Mouse (Mus musculus): ENCODE measurements at regions not wholly inside any gene's neighbourhood (a gene's known extent, or its start where the extent isn't known, plus 50 kb on each side); places are given as distances from the start of the nearest gene placed in this dataset.

- no peaks in the 10 kb centered on the region for H3K9me3 ChIP-seq
- H3K4me2 ChIP-seq (replicated peaks) = no peak overlapping the region
- ATAC-seq (replicated peaks) = no peak
- no peak overlapping the region for H3K27ac ChIP-seq (replicated peaks)
- no peak overlapping the region for H3K9ac ChIP-seq (replicated peaks)
- WGBS = 74% methylated on average over 3 of the region's 3 CpGs
- H3K27me3 ChIP-seq = no peaks in the 10 kb centered on the region
- no peaks in the 10 kb centered on the region for H3K4me1 ChIP-seq
- no peak overlapping the region for H3K4me3 ChIP-seq
- H3K36me3 ChIP-seq = no peaks in the 10 kb centered on the region
These were observed 50.2 kb upstream of the Nxt1 start for GRCm38 (mm10) chr2:148622216-148622615.

- H3K4me3 ChIP-seq = no peak overlapping the region
- H3K9ac ChIP-seq (replicated peaks) = no peak overlapping the region
- ATAC-seq (replicated peaks) = no peak
- 85% methylated on average over 1 of the region's 1 CpGs for WGBS
- no peaks in the 10 kb centered on the region for H3K36me3 ChIP-seq
- H3K4me1 ChIP-seq = no peaks in the 10 kb centered on the region
- H3K9me3 ChIP-seq = no peaks in the 10 kb centered on the region
- no peak overlapping the region for H3K27ac ChIP-seq (replicated peaks)
- H3K4me2 ChIP-seq (replicated peaks) = no peak overlapping the region
- H3K27me3 ChIP-seq = no peaks in the 10 kb centered on the region
These were observed 60.5 kb upstream of the Nxt1 start for GRCm38 (mm10) chr2:148611911-148612310.

GRCm38 (mm10) chr2:148605425-148605930 lies 66.9 kb upstream of the Nxt1 start:
- H3K4me1 ChIP-seq = no peaks in the 10 kb centered on the region
- no peaks in the 10 kb centered on the region for H3K9me3 ChIP-seq
- no peak for ATAC-seq (replicated peaks)
- no peak overlapping the region for H3K4me2 ChIP-seq (replicated peaks)
- H3K9ac ChIP-seq (replicated peaks) = no peak overlapping the region
- no peak overlapping the region for H3K4me3 ChIP-seq
- no peaks in the 10 kb centered on the region for H3K27me3 ChIP-seq
- H3K27ac ChIP-seq (replicated peaks) = no peak overlapping the region
- 62% methylated on average over 2 of the region's 2 CpGs for WGBS
- H3K36me3 ChIP-seq = no peaks in the 10 kb centered on the region

- no peak overlapping the region for H3K4me2 ChIP-seq (replicated peaks)
- H3K36me3 ChIP-seq = no peaks in the 10 kb centered on the region
- H3K27me3 ChIP-seq = no peaks in the 10 kb centered on the region
- no peak overlapping the region for H3K27ac ChIP-seq (replicated peaks)
- no peak overlapping the region for H3K4me3 ChIP-seq
- 79% methylated on average over 2 of the region's 2 CpGs for WGBS
- H3K9me3 ChIP-seq = no peaks in the 10 kb centered on the region
- H3K9ac ChIP-seq (replicated peaks) = no peak overlapping the region
- no peak for ATAC-seq (replicated peaks)
- no peaks in the 10 kb centered on the region for H3K4me1 ChIP-seq
These were observed 68.5 kb upstream of the Nxt1 start for GRCm38 (mm10) chr2:148603951-148604350.

- ATAC-seq (replicated peaks) = no peak
These were observed 69.1 kb upstream of the Nxt1 start for GRCm38 (mm10) chr2:148603315-148603714.

GRCm38 (mm10) chr2:148599498-148599897 lies 72.9 kb upstream of the Nxt1 start:
- no peaks in the 10 kb centered on the region for H3K9me3 ChIP-seq
- no peaks in the 10 kb centered on the region for H3K36me3 ChIP-seq
- H3K9ac ChIP-seq (replicated peaks) = no peak overlapping the region
- H3K27me3 ChIP-seq = no peaks in the 10 kb centered on the region
- 0 out of 2 replicates have a peak, but pooled peaks have one; percentile 51 for ATAC-seq (replicated peaks)
- H3K4me2 ChIP-seq (replicated peaks) = no peak overlapping the region
- no peak overlapping the region for H3K4me3 ChIP-seq
- H3K27ac ChIP-seq (replicated peaks) = no peak overlapping the region
- no peaks in the 10 kb centered on the region for H3K4me1 ChIP-seq

More at GRCm38 (mm10) chr2:148603315-148603714, 69.1 kb upstream of the Nxt1 start:
- H3K27me3 ChIP-seq = no peaks in the 10 kb centered on the region
- no peaks in the 10 kb centered on the region for H3K9me3 ChIP-seq
- H3K4me3 ChIP-seq = no peak overlapping the region
- no peak overlapping the region for H3K4me2 ChIP-seq (replicated peaks)
- WGBS = 63% methylated on average over 2 of the region's 2 CpGs
- H3K27ac ChIP-seq (replicated peaks) = no peak overlapping the region
- H3K4me1 ChIP-seq = no peaks in the 10 kb centered on the region
- no peaks in the 10 kb centered on the region for H3K36me3 ChIP-seq
- no peak overlapping the region for H3K9ac ChIP-seq (replicated peaks)

GRCm38 (mm10) chr2:148596966-148597365 lies 75.4 kb upstream of the Nxt1 start:
- no peak overlapping the region for H3K27ac ChIP-seq (replicated peaks)
- WGBS = 91% methylated on average over 2 of the region's 2 CpGs
- ATAC-seq (replicated peaks) = no peak

GRCm38 (mm10) chr2:148585721-148586335 lies 86.6 kb upstream of the Nxt1 start:
- H3K27me3 ChIP-seq = no peaks in the 10 kb centered on the region
- H3K36me3 ChIP-seq = no peaks in the 10 kb centered on the region
- WGBS = 88% methylated on average over 1 of the region's 1 CpGs
- H3K27ac ChIP-seq (replicated peaks) = no peak overlapping the region
- H3K9me3 ChIP-seq = no peaks in the 10 kb centered on the region
- H3K4me3 ChIP-seq = no peak overlapping the region
- H3K4me1 ChIP-seq = no peaks in the 10 kb centered on the region
- no peak overlapping the region for H3K9ac ChIP-seq (replicated peaks)
- no peak for ATAC-seq (replicated peaks)
- no peak overlapping the region for H3K4me2 ChIP-seq (replicated peaks)

More at GRCm38 (mm10) chr2:148596966-148597365, 75.4 kb upstream of the Nxt1 start:
- Histone ChIP-seq H3K9me3 (no peaks in the 10 kb centered on the region), H3K27me3 (no peaks in the 10 kb centered on the region), H3K36me3 (no peaks in the 10 kb centered on the region), H3K4me3 (no peak overlapping the region), H3K9ac (replicated peaks) (no peak overlapping the region), H3K4me2 (replicated peaks) (no peak overlapping the region), H3K4me1 (no peaks in the 10 kb centered on the region)

GRCm38 (mm10) chr2:148582208-148582607 lies 90.2 kb upstream of the Nxt1 start:
- H3K9ac ChIP-seq (replicated peaks) = no peak overlapping the region
- no peak overlapping the region for H3K4me2 ChIP-seq (replicated peaks)
- no peaks in the 10 kb centered on the region for H3K9me3 ChIP-seq
- no peak overlapping the region for H3K27ac ChIP-seq (replicated peaks)
- no peaks in the 10 kb centered on the region for H3K27me3 ChIP-seq
- ATAC-seq (replicated peaks) = no peak
- H3K4me1 ChIP-seq = no peaks in the 10 kb centered on the region
- 95% methylated on average over 1 of the region's 1 CpGs for WGBS
- no peak overlapping the region for H3K4me3 ChIP-seq
- no peaks in the 10 kb centered on the region for H3K36me3 ChIP-seq

- no peak overlapping the region for H3K4me2 ChIP-seq (replicated peaks)
- H3K27ac ChIP-seq (replicated peaks) = no peak overlapping the region
- H3K4me1 ChIP-seq = no peaks in the 10 kb centered on the region
- H3K36me3 ChIP-seq = no peaks in the 10 kb centered on the region
- H3K4me3 ChIP-seq = no peak overlapping the region
- 81% methylated on average over 4 of the region's 4 CpGs for WGBS
- H3K9me3 ChIP-seq = no peaks in the 10 kb centered on the region
- H3K27me3 ChIP-seq = no peaks in the 10 kb centered on the region
- H3K9ac ChIP-seq (replicated peaks) = no peak overlapping the region
- ATAC-seq (replicated peaks) = no peak
These were observed 90.7 kb upstream of the Nxt1 start for GRCm38 (mm10) chr2:148581666-148582065.

GRCm38 (mm10) chr2:148580286-148580966 lies 92.0 kb upstream of the Nxt1 start:
- Histone ChIP-seq H3K4me3 (no peak overlapping the region), H3K27me3 (no peaks in the 10 kb centered on the region), H3K4me2 (replicated peaks) (no peak overlapping the region), H3K9ac (replicated peaks) (no peak overlapping the region), H3K9me3 (no peaks in the 10 kb centered on the region), H3K4me1 (no peaks in the 10 kb centered on the region), H3K27ac (replicated peaks) (no peak overlapping the region), H3K36me3 (no peaks in the 10 kb centered on the region)
- 0 out of 2 replicates have a peak, but pooled peaks have one; percentile 51 for ATAC-seq (replicated peaks)
- WGBS = 38% methylated on average over 7 of the region's 7 CpGs

- ATAC-seq (replicated peaks) = no peak
- whole genome bisulfite sequencing = 37% methylated on average over 2 of the region's 2 CpGs
- Histone ChIP-seq H3K27ac (replicated peaks) (no peak overlapping the region), H3K27me3 (no peaks in the 10 kb centered on the region), H3K36me3 (no peaks in the 10 kb centered on the region), H3K9ac (replicated peaks) (no peak overlapping the region), H3K4me3 (no peak overlapping the region), H3K4me1 (no peaks in the 10 kb centered on the region), H3K4me2 (replicated peaks) (no peak overlapping the region), H3K9me3 (no peaks in the 10 kb centered on the region)
These were observed 92.8 kb upstream of the Nxt1 start for GRCm38 (mm10) chr2:148579564-148579963.
